Mouse (Mus musculus) MEL (cell line): ENCODE measurements at regions not wholly inside any gene's neighbourhood (a gene's known extent, or its start where the extent isn't known, plus 50 kb on each side); places are given as distances from the start of the nearest gene placed in this dataset.

Source experiments
- DNase-seq: peaks from one replicate; pipeline ENCODE4 v3.0.0; 2011; ENCODE audit warnings: low read depth, low spot score
- H3K27ac ChIP-seq: 2 replicates; pipeline ENCODE4 v1.5.1; 2012; ENCODE audit warnings: low read depth, mild to moderate bottlenecking, control low read depth, low read length, moderate library complexity; ENCODE audit not compliant: control insufficient read depth
- H3K27me3 ChIP-seq, 2 experiments: fragments of 150-350 bp in 1 of 2; sonication (generic) in 1 of 2; 2 replicates each; pipeline ENCODE4 v1.6.1; 2012; ENCODE audit warnings: low read length in 2 of 2, mild to moderate bottlenecking in 2 of 2, improper control_type of control experiment in 1 of 2, moderate library complexity in 1 of 2; ENCODE audit not compliant: insufficient read depth in 2 of 2, control insufficient read depth in 1 of 2
- H3K36me3 ChIP-seq, 2 experiments: 2 replicates each; pipeline ENCODE4 v1.6.1; 2012 to 2014; ENCODE audit warnings: low read length in 2 of 2, improper control_type of control experiment in 1 of 2, inconsistent platforms in 1 of 2, mild to moderate bottlenecking in 1 of 2; ENCODE audit not compliant: insufficient read depth in 2 of 2, control insufficient read depth in 1 of 2
- H3K4me1 ChIP-seq, 2 experiments: fragments of 150-350 bp in 1 of 2; sonication (generic) in 1 of 2; 2 replicates each; pipeline ENCODE4 v1.6.1; 2012; ENCODE audit warnings: low read length in 2 of 2, improper control_type of control experiment in 1 of 2, mild to moderate bottlenecking in 1 of 2; ENCODE audit not compliant: insufficient read depth in 2 of 2, control insufficient read depth in 1 of 2
- H3K4me3 ChIP-seq, 2 experiments: fragments of 150-350 bp in 1 of 2; sonication (generic) in 1 of 2; 2 replicates each; pipeline ENCODE4 v1.5.1; 2012; ENCODE audit warnings: low read depth in 2 of 2, low read length in 2 of 2, mild to moderate bottlenecking in 2 of 2, moderate library complexity in 2 of 2, control low read depth in 1 of 2, improper control_type of control experiment in 1 of 2; ENCODE audit not compliant: control insufficient read depth in 1 of 2, insufficient read depth in 1 of 2
- H3K79me2 ChIP-seq: 2 replicates; pipeline ENCODE4 v1.6.1; 2012; ENCODE audit warnings: mild to moderate bottlenecking, low read length, moderate library complexity; ENCODE audit not compliant: control insufficient read depth, poor library complexity, insufficient read depth
- H3K9ac ChIP-seq: 2 replicates; pipeline ENCODE4 v1.6.1; 2012; ENCODE audit warnings: low read depth, mild to moderate bottlenecking, control low read depth, low read length, moderate library complexity; ENCODE audit not compliant: control insufficient read depth, poor library complexity, severe bottlenecking
- H3K9me3 ChIP-seq: fragments of 150-350 bp; sonication (generic); replicated peaks from 2 replicates; pipeline ENCODE4 v1.6.1; 2012; ENCODE audit warnings: mild to moderate bottlenecking, low read length, improper control_type of control experiment, moderate library complexity; ENCODE audit not compliant: insufficient read depth
- CTCF ChIP-seq, 3 experiments: IDR thresholded peaks in 2 of 3; conservative IDR thresholded peaks in 1 of 3; 2 replicates each; pipeline ENCODE4 v1.5.1; 2011 to 2012; ENCODE audit warnings: low read length in 3 of 3, low read depth in 2 of 3, mild to moderate bottlenecking in 2 of 3, improper control_type of control experiment in 1 of 3, inconsistent platforms in 1 of 3, mixed read lengths in 1 of 3, moderate library complexity in 1 of 3; ENCODE audit not compliant: control insufficient read depth in 1 of 3, insufficient read depth in 1 of 3, poor library complexity in 1 of 3, severe bottlenecking in 1 of 3
- GABPA ChIP-seq: IDR thresholded peaks from 2 replicates; pipeline ENCODE4 v1.6.1; 2012; ENCODE audit warnings: low read depth, mild to moderate bottlenecking, inconsistent platforms, low read length, improper control_type of control experiment, moderate library complexity
- MXI1 ChIP-seq: IDR thresholded peaks from 2 replicates; pipeline ENCODE4 v1.6.1; 2011; ENCODE audit warnings: mild to moderate bottlenecking, low read depth, low read length, improper control_type of control experiment
- SMC3 ChIP-seq: IDR thresholded peaks from 2 replicates; pipeline ENCODE4 v1.6.1; 2011; ENCODE audit warnings: low read depth, low read length, improper control_type of control experiment
- TAL1 ChIP-seq: IDR thresholded peaks from 2 replicates; pipeline ENCODE4 v1.6.1; 2012; ENCODE audit warnings: mild to moderate bottlenecking, inconsistent platforms, low read length, moderate library complexity, mixed read lengths

DNA sequence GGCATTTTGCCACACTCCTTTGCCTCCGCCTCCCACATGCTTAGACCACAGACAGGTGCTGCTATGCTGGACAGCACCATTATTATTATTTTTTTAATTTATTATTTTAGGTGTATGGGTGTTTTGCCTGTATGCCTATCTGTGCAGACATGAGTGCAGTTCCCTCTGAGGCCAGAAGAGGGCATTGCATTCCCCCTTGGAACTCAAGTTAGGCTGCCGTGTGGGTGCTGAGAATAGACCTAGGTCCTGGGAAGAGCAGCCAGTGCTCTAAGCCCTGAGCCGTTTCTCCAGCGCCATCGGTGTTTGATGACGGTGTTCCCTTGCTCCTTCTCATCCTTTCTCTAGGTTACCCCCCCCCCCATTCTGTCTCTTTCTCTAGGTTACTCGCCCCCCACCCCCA, 49.9 kb upstream of the Ucn3 start:
- Histone ChIP-seq H3K27ac (no peak overlapping the region), H3K9me3 (no peaks in the 10 kb centered on the region)
- DNase-seq: peak; percentile 24

More for the DNA sequence above, 49.9 kb upstream of the Ucn3 start:
- no peak for TF ChIP-seq TAL1
- TF ChIP-seq MXI1: no peak
- TF ChIP-seq GABPA: no peak
- TF ChIP-seq SMC3: peak; percentile 16; the same call in 1 of the 2 replicates
- TF ChIP-seq CTCF (IDR thresholded peaks at IDR 0.05 in 2 of 3, conservative IDR thresholded peaks at IDR 0.05 in 1 of 3; ENCODE audit: control insufficient read depth in 1 of 3, insufficient read depth in 1 of 3, low read depth in 2 of 3, low read length in 3 of 3, poor library complexity in 1 of 3, severe bottlenecking in 1 of 3): peak; percentile 14 to 40 (median 24); a peak in 4 of 6 replicates
- TF ChIP-seq, all 39 proteins: peak for 2
- no peak overlapping the region for H3K9ac ChIP-seq
- no peaks in the 10 kb centered on the region for H3K4me1 ChIP-seq
- no peaks in the 10 kb centered on the region for H3K36me3 ChIP-seq
- H3K27me3 ChIP-seq: peaks cover 0 to 3% of the 10 kb centered on the region in 2 experiments; a peak in 1 of 4 replicates
- H3K4me3 ChIP-seq: no peak overlapping the region
- no peaks in the 10 kb centered on the region for H3K79me2 ChIP-seq
